Mouse (Mus musculus) liver, embryonic 13.5 days (tissue): Measurements from ENCODE around the gene Pam16. TPM values are rescaled to one million over a fixed set of nuclear protein-coding genes. Genes with fewer than 3 reads are reported as not detected.

Experiments
- ATAC-seq: fragments of 200-750 bp; cut with Nextera tagmentation; 2 replicates; pipeline ENCODE4 v1.8.0; 2017; ENCODE audit warnings: low read depth, mild to moderate bottlenecking, moderate number of reproducible peaks, moderate library complexity
- DNase-seq: peaks from one replicate; pipeline ENCODE4 v3.0.0; 2022
- H3K27ac ChIP-seq: fragments of 300-500 bp; sonication (generic); 2 replicates; pipeline ENCODE4 v1.5.1; 2015; ENCODE audit warnings: moderate library complexity, mild to moderate bottlenecking, inconsistent platforms
- H3K27me3 ChIP-seq: fragments of 300-500 bp; sonication (generic); 2 replicates; pipeline ENCODE4 v1.6.1; 2015; ENCODE audit warnings: mild to moderate bottlenecking, inconsistent platforms
- H3K36me3 ChIP-seq: fragments of 300-500 bp; sonication (generic); 2 replicates; pipeline ENCODE4 v1.6.1; 2015; ENCODE audit warnings: mild to moderate bottlenecking, inconsistent platforms
- H3K4me1 ChIP-seq: fragments of 300-500 bp; sonication (generic); replicated peaks from 2 replicates; pipeline ENCODE4 v1.6.1; 2015; ENCODE audit warnings: inconsistent platforms
- H3K4me2 ChIP-seq: fragments of 300-500 bp; sonication (generic); 2 replicates; pipeline ENCODE4 v1.6.1; 2015; ENCODE audit warnings: inconsistent platforms, mild to moderate bottlenecking, moderate library complexity
- H3K4me3 ChIP-seq: fragments of 300-500 bp; sonication (generic); replicated peaks from 2 replicates; pipeline ENCODE4 v1.5.1; 2015; ENCODE audit warnings: mild to moderate bottlenecking, inconsistent platforms
- H3K9ac ChIP-seq: fragments of 300-500 bp; sonication (generic); 2 replicates; pipeline ENCODE4 v1.6.1; 2015; ENCODE audit warnings: mild to moderate bottlenecking, inconsistent platforms
- H3K9me3 ChIP-seq: fragments of 300-500 bp; sonication (generic); replicated peaks from 2 replicates; pipeline ENCODE4 v1.6.1; 2016; ENCODE audit warnings: inconsistent platforms
- WGBS: fragments of 180-500 bp; shearing (Covaris S2); methylation state at CpG from one replicate; pipeline ENCODE4 v1.1.7; 2015; ENCODE audit not compliant: insufficient replicate concordance; 5-methylcytosine and 5-hydroxymethylcytosine counted together
- polyA plus RNA-seq: library from polyadenylated mRNA; unstranded; fragments of >200 nt; fragmentation: Nextera tagmentation; extraction: Ambion mirVana; gene quantifications from 2 replicates; pipeline ENCODE4 v1.2.1, GENCODE M21; 2015

Pam16 gene
- polyA plus RNA-seq, 1 experiment from 2014 or later = 74.1 TPM

GRCm38 (mm10) chr16:4633661-4634060, 8.9 kb upstream of the Pam16 start:
- no peak overlapping the region for H3K9ac ChIP-seq
- no peak for ATAC-seq
- H3K4me2 ChIP-seq = no peak overlapping the region
- H3K27ac ChIP-seq = no peak overlapping the region
- peaks cover 16% of the 10 kb centered on the region for H3K4me1 ChIP-seq
- no peaks in the 10 kb centered on the region for H3K9me3 ChIP-seq
- peaks cover 20% of the 10 kb centered on the region for H3K36me3 ChIP-seq
- 93% methylated on average over 3 of the region's 3 CpGs for WGBS
- DNase-seq = no peak
- H3K27me3 ChIP-seq = no peaks in the 10 kb centered on the region
- no peak overlapping the region for H3K4me3 ChIP-seq

GRCm38 (mm10) chr16:4632050-4632449, 7.3 kb upstream of the Pam16 start:
- H3K27me3 ChIP-seq = no peaks in the 10 kb centered on the region
- 51% methylated on average over 7 of the region's 7 CpGs for WGBS
- peaks cover 22% of the 10 kb centered on the region for H3K36me3 ChIP-seq
- H3K4me1 ChIP-seq = peaks cover 16% of the 10 kb centered on the region
- H3K9ac ChIP-seq = no peak overlapping the region
- DNase-seq (no peak), ATAC-seq (no peak)
- H3K4me2 ChIP-seq = no peak overlapping the region
- H3K9me3 ChIP-seq = no peaks in the 10 kb centered on the region
- no peak overlapping the region for H3K4me3 ChIP-seq
- H3K27ac ChIP-seq = no peak overlapping the region

- Histone ChIP-seq H3K36me3 (peaks cover 25% of the 10 kb centered on the region), H3K9ac (no peak overlapping the region), H3K4me1 (peaks cover 14% of the 10 kb centered on the region), H3K27me3 (no peaks in the 10 kb centered on the region), H3K9me3 (no peaks in the 10 kb centered on the region), H3K4me2 (no peak overlapping the region), H3K27ac (no peak overlapping the region), H3K4me3 (no peak overlapping the region)
- 19% methylated on average over 6 of the region's 6 CpGs for WGBS
- DNase-seq (peak; percentile 64), ATAC-seq (peak; percentile 31)
These were observed 5.2 kb upstream of the Pam16 start for GRCm38 (mm10) chr16:4629950-4630349.

GRCm38 (mm10) chr16:4628898-4629419, 4.2 kb upstream of the Pam16 start:
- Histone ChIP-seq H3K9me3 (no peaks in the 10 kb centered on the region), H3K36me3 (peaks cover 18% of the 10 kb centered on the region), H3K27ac (no peak overlapping the region), H3K4me3 (no peak overlapping the region), H3K4me2 (no peak overlapping the region), H3K9ac (no peak overlapping the region), H3K27me3 (no peaks in the 10 kb centered on the region), H3K4me1 (peaks cover 17% of the 10 kb centered on the region)
- DNase-seq (no peak), ATAC-seq (no peak)
- 82% methylated on average over 9 of the region's 9 CpGs for WGBS

- H3K27ac ChIP-seq = no peak overlapping the region
- ATAC-seq (no peak), DNase-seq (no peak)
- H3K4me1 ChIP-seq = peaks cover 36% of the 10 kb centered on the region
- 77% methylated on average over 6 of the region's 6 CpGs for WGBS
- peaks cover 10% of the 10 kb centered on the region; the same call in 1 of the 2 replicates for H3K36me3 ChIP-seq
- no peak overlapping the region for H3K9ac ChIP-seq
- no peaks in the 10 kb centered on the region for H3K9me3 ChIP-seq
- H3K4me3 ChIP-seq = no peak overlapping the region
- H3K4me2 ChIP-seq = no peak overlapping the region
- no peaks in the 10 kb centered on the region for H3K27me3 ChIP-seq
These were observed 2.3 kb upstream of the Pam16 start for GRCm38 (mm10) chr16:4627105-4627504.

- peaks cover 13% of the 10 kb centered on the region; the same call in 1 of the 2 replicates for H3K36me3 ChIP-seq
- WGBS = 14% methylated on average over 9 of the region's 9 CpGs
- ATAC-seq (peak; percentile 63), DNase-seq (peak; percentile 28)
- peak overlapping the region; percentile 84 for H3K4me2 ChIP-seq
- peak overlapping the region; percentile 87 for H3K9ac ChIP-seq
- H3K9me3 ChIP-seq = no peaks in the 10 kb centered on the region
- H3K27me3 ChIP-seq = no peaks in the 10 kb centered on the region
- H3K4me1 ChIP-seq = peaks cover 50% of the 10 kb centered on the region
- H3K4me3 ChIP-seq = peak overlapping the region; percentile 86
- H3K27ac ChIP-seq = peak overlapping the region; percentile 86
These were observed 714 bp downstream of the Pam16 start for GRCm38 (mm10) chr16:4624074-4624473.

- Histone ChIP-seq H3K36me3 (peaks cover 58% of the 10 kb centered on the region), H3K4me2 (no peak overlapping the region), H3K27ac (no peak overlapping the region), H3K4me1 (peaks cover 12% of the 10 kb centered on the region), H3K27me3 (no peaks in the 10 kb centered on the region), H3K9ac (no peak overlapping the region), H3K4me3 (no peak overlapping the region), H3K9me3 (no peaks in the 10 kb centered on the region)
- DNase-seq (no peak), ATAC-seq (no peak)
- WGBS = 64% methylated on average over 4 of the region's 4 CpGs
These were observed 8.0 kb downstream of the Pam16 start for GRCm38 (mm10) chr16:4616829-4617228.

- Histone ChIP-seq H3K4me3 (no peak overlapping the region), H3K9ac (no peak overlapping the region), H3K36me3 (peaks cover 66% of the 10 kb centered on the region), H3K4me2 (no peak overlapping the region), H3K4me1 (0 out of 2 replicates have a peak, but pooled peaks cover 6% of the 10 kb centered on the region), H3K27ac (no peak overlapping the region), H3K27me3 (no peaks in the 10 kb centered on the region), H3K9me3 (no peaks in the 10 kb centered on the region)
- ATAC-seq = no peak
- DNase-seq = no peak
- WGBS = 76% methylated on average over 1 of the region's 1 CpGs
These were observed 9.5 kb downstream of the Pam16 start for GRCm38 (mm10) chr16:4615297-4615696.

- Histone ChIP-seq H3K4me2 (no peak overlapping the region), H3K27ac (no peak overlapping the region), H3K36me3 (peaks cover 66% of the 10 kb centered on the region), H3K4me1 (no peaks in the 10 kb centered on the region), H3K9ac (no peak overlapping the region), H3K27me3 (no peaks in the 10 kb centered on the region), H3K4me3 (no peak overlapping the region), H3K9me3 (no peaks in the 10 kb centered on the region)
- ATAC-seq (no peak), DNase-seq (no peak)
- 78% methylated on average over 3 of the region's 3 CpGs for WGBS
These were observed 10.1 kb downstream of the Pam16 start for GRCm38 (mm10) chr16:4614639-4615038.

- DNase-seq (no peak), ATAC-seq (no peak)
- Histone ChIP-seq H3K4me2 (no peak overlapping the region), H3K4me1 (no peaks in the 10 kb centered on the region), H3K27me3 (no peaks in the 10 kb centered on the region), H3K9me3 (no peaks in the 10 kb centered on the region), H3K9ac (no peak overlapping the region), H3K36me3 (peaks cover 65% of the 10 kb centered on the region), H3K4me3 (no peak overlapping the region), H3K27ac (no peak overlapping the region)
- 82% methylated on average over 9 of the region's 9 CpGs for WGBS
These were observed 11.1 kb downstream of the Pam16 start for GRCm38 (mm10) chr16:4613736-4614135.

- ATAC-seq (no peak), DNase-seq (no peak)
- Histone ChIP-seq H3K4me1 (peaks cover 11% of the 10 kb centered on the region), H3K36me3 (peaks cover 52% of the 10 kb centered on the region), H3K9me3 (no peaks in the 10 kb centered on the region), H3K9ac (no peak overlapping the region), H3K4me3 (no peak overlapping the region), H3K27me3 (no peaks in the 10 kb centered on the region), H3K4me2 (no peak overlapping the region), H3K27ac (no peak overlapping the region)
- WGBS = 83% methylated on average over 7 of the region's 7 CpGs
These were observed 13.1 kb downstream of the Pam16 start for GRCm38 (mm10) chr16:4611676-4612075.

GRCm38 (mm10) chr16:4611193-4611592, 13.6 kb downstream of the Pam16 start:
- ATAC-seq (no peak), DNase-seq (no peak)
- no peak overlapping the region for H3K4me2 ChIP-seq
- H3K4me3 ChIP-seq = no peak overlapping the region
- H3K27ac ChIP-seq = no peak overlapping the region
- no peaks in the 10 kb centered on the region for H3K9me3 ChIP-seq
- H3K27me3 ChIP-seq = no peaks in the 10 kb centered on the region
- 74% methylated on average over 5 of the region's 5 CpGs for WGBS
- peaks cover 15% of the 10 kb centered on the region for H3K4me1 ChIP-seq
- no peak overlapping the region for H3K9ac ChIP-seq
- peaks cover 48% of the 10 kb centered on the region for H3K36me3 ChIP-seq
